Mouse (Mus musculus) heart, embryonic 16.5 days (tissue): ENCODE measurements around the gene Gfm2. TPM values are rescaled to one million over a fixed set of nuclear protein-coding genes. Genes with fewer than 3 reads are reported as not detected.

ENCODE experiments used
- ATAC-seq: fragments of 200-750 bp; cut with Nextera tagmentation; replicated peaks from 2 replicates; pipeline ENCODE4 v1.8.0; 2017; ENCODE audit warnings: moderate number of reproducible peaks; ENCODE audit not compliant: insufficient read depth, low FRiP score; ENCODE audit errors: extremely low read depth
- H3K27ac ChIP-seq: fragments of 300-500 bp; sonication (generic); 2 replicates; pipeline ENCODE4 v1.5.1; 2014; ENCODE audit warnings: mild to moderate bottlenecking, low read length, control low read depth, moderate library complexity
- H3K27me3 ChIP-seq: fragments of 300-500 bp; sonication (generic); 2 replicates; pipeline ENCODE4 v1.6.1; 2014; ENCODE audit warnings: low read length, mixed read lengths; ENCODE audit not compliant: control insufficient read depth, insufficient read depth
- H3K36me3 ChIP-seq: fragments of 300-500 bp; sonication (generic); 2 replicates; pipeline ENCODE4 v1.6.1; 2014; ENCODE audit not compliant: control insufficient read depth, insufficient read depth
- H3K4me1 ChIP-seq: fragments of 300-500 bp; sonication (generic); 2 replicates; pipeline ENCODE4 v1.6.1; 2014; ENCODE audit warnings: low read length, mixed read lengths; ENCODE audit not compliant: control insufficient read depth, insufficient read depth
- H3K4me2 ChIP-seq: fragments of 300-500 bp; sonication (generic); 2 replicates; pipeline ENCODE4 v1.6.1; 2014; ENCODE audit warnings: low read depth, mild to moderate bottlenecking, control low read depth, low read length
- H3K4me3 ChIP-seq: fragments of 300-500 bp; sonication (generic); 2 replicates; pipeline ENCODE4 v1.5.1; 2014; ENCODE audit warnings: mild to moderate bottlenecking, control low read depth, low read length
- H3K9ac ChIP-seq: fragments of 300-500 bp; sonication (generic); 2 replicates; pipeline ENCODE4 v1.6.1; 2014; ENCODE audit warnings: low read length, control low read depth
- H3K9me3 ChIP-seq: fragments of 300-500 bp; sonication (generic); replicated peaks from 2 replicates; pipeline ENCODE4 v1.6.1; 2016; ENCODE audit warnings: low read length; ENCODE audit not compliant: control insufficient read depth
- WGBS: fragments of 180-500 bp; shearing (Covaris S2); extraction: QIAGEN DNeasy Blood & Tissue Kit; methylation state at CpG from one replicate; pipeline ENCODE4 v1.1.7; 2014; 5-methylcytosine and 5-hydroxymethylcytosine counted together
- polyA plus RNA-seq: library from polyadenylated mRNA; unstranded; fragments of >200 nt; fragmentation: Nextera tagmentation; extraction: Ambion mirVana; gene quantifications from 2 replicates; pipeline ENCODE4 v1.2.1, GENCODE M21; 2015

Gfm2 gene
- polyA plus RNA-seq, 1 experiment from 2014 or later = 33.9 TPM

GRCm38 (mm10) chr13:97199123-97199522 is 61.4 kb downstream of the Gfm2 start:
- Histone ChIP-seq H3K9me3 (no peaks in the 10 kb centered on the region), H3K4me3 (no peak overlapping the region), H3K27me3 (no peaks in the 10 kb centered on the region), H3K27ac (no peak overlapping the region), H3K4me2 (no peak overlapping the region), H3K9ac (no peak overlapping the region), H3K4me1 (peaks cover 2% of the 10 kb centered on the region; the same call in 1 of the 2 replicates), H3K36me3 (no peaks in the 10 kb centered on the region)
- 80% methylated on average over 2 of the region's 2 CpGs for WGBS
- no peak for ATAC-seq

DNA sequence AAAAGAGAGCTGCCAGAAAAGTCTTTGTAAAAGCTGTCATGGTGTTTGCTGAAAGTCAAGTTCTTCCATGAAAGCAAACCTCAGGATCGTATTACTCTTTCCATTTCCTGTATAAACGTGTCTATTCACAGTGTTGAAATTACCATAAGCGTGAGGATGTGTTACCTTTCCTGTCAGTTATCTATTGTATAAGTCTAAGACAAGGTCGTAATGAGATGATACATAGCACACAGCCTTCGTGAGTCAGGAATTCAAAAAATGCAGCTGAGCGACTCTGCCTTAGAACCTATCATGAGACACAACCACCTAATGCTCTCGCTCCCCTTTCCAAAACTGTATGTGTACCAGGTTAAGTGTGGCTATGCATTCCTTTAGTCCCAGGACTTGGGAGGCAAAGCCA is 63.3 kb downstream of the Gfm2 start:
- H3K4me3 ChIP-seq = no peak overlapping the region
- H3K9me3 ChIP-seq = no peaks in the 10 kb centered on the region
- peaks cover 9% of the 10 kb centered on the region; the same call in 1 of the 2 replicates for H3K4me1 ChIP-seq
- 35% methylated on average over 7 of the region's 7 CpGs for WGBS
- no peak for ATAC-seq
- H3K9ac ChIP-seq = no peak overlapping the region
- H3K27me3 ChIP-seq = no peaks in the 10 kb centered on the region
- H3K36me3 ChIP-seq = no peaks in the 10 kb centered on the region
- H3K27ac ChIP-seq = no peak overlapping the region
- no peak overlapping the region for H3K4me2 ChIP-seq

- Histone ChIP-seq H3K9ac (no peak overlapping the region), H3K4me3 (no peak overlapping the region), H3K9me3 (no peaks in the 10 kb centered on the region), H3K27me3 (no peaks in the 10 kb centered on the region), H3K4me1 (peaks cover 9% of the 10 kb centered on the region; the same call in 1 of the 2 replicates), H3K27ac (no peak overlapping the region), H3K36me3 (no peaks in the 10 kb centered on the region), H3K4me2 (no peak overlapping the region)
- 65% methylated on average over 4 of the region's 4 CpGs for WGBS
- ATAC-seq = no peak
These were observed 64.2 kb downstream of the Gfm2 start for GRCm38 (mm10) chr13:97201896-97202295.

GRCm38 (mm10) chr13:97205052-97205701 is 67.4 kb downstream of the Gfm2 start:
- H3K9ac ChIP-seq = peak overlapping the region; percentile 74
- H3K9me3 ChIP-seq = no peaks in the 10 kb centered on the region
- peaks cover 15% of the 10 kb centered on the region; the same call in 1 of the 2 replicates for H3K4me1 ChIP-seq
- H3K27me3 ChIP-seq = no peaks in the 10 kb centered on the region
- whole genome bisulfite sequencing = 6% methylated on average over 18 of the region's 18 CpGs
- ATAC-seq = peak; percentile 60
- H3K4me2 ChIP-seq = peak overlapping the region; percentile 84
- peak overlapping the region; percentile 83 for H3K27ac ChIP-seq
- peak overlapping the region; percentile 60 for H3K4me3 ChIP-seq
- H3K36me3 ChIP-seq = no peaks in the 10 kb centered on the region

- Histone ChIP-seq H3K27ac (no peak overlapping the region), H3K9me3 (no peaks in the 10 kb centered on the region)
- 87% methylated on average over 2 of the region's 2 CpGs for WGBS
These were observed 68.3 kb downstream of the Gfm2 start for GRCm38 (mm10) chr13:97206046-97206445.

GRCm38 (mm10) chr13:97207472-97208111 is 69.9 kb downstream of the Gfm2 start:
- ATAC-seq = no peak
- WGBS = 72% methylated on average over 7 of the region's 7 CpGs
- H3K4me1 ChIP-seq = peaks cover 15% of the 10 kb centered on the region; the same call in 1 of the 2 replicates

More at GRCm38 (mm10) chr13:97206046-97206445, 68.3 kb downstream of the Gfm2 start:
- no peak overlapping the region for H3K9ac ChIP-seq
- ATAC-seq = no peak
- H3K36me3 ChIP-seq = no peaks in the 10 kb centered on the region
- no peak overlapping the region for H3K4me2 ChIP-seq
- H3K4me1 ChIP-seq = peaks cover 15% of the 10 kb centered on the region; the same call in 1 of the 2 replicates
- H3K27me3 ChIP-seq = no peaks in the 10 kb centered on the region
- no peak overlapping the region for H3K4me3 ChIP-seq

DNA sequence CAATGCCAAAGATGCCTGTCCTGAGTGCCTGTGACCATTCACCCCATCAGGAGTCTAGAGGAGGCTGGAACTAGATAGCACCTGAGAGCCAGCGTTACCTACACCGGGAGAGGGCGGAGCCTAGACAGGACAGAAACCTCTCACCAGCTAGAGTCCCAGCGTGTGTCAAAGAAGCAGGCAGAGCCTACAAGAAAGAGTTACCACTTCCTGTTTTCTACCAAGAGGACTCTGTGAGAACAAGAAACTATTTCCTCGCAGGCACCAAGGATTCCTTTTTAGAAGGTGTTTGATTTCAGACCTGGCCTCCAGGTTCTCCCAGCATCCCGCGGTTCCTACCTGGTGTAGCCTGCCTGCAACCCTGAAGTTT is 70.4 kb downstream of the Gfm2 start:
- Histone ChIP-seq H3K9ac (no peak overlapping the region), H3K36me3 (no peaks in the 10 kb centered on the region), H3K4me2 (no peak overlapping the region), H3K9me3 (no peaks in the 10 kb centered on the region), H3K4me1 (peaks cover 15% of the 10 kb centered on the region; the same call in 1 of the 2 replicates), H3K27me3 (no peaks in the 10 kb centered on the region), H3K4me3 (no peak overlapping the region), H3K27ac (peak overlapping the region; percentile 43; the same call in 1 of the 2 replicates)
- ATAC-seq = no peak
- 51% methylated on average over 7 of the region's 7 CpGs for WGBS

More at GRCm38 (mm10) chr13:97207472-97208111, 69.9 kb downstream of the Gfm2 start:
- no peaks in the 10 kb centered on the region for H3K9me3 ChIP-seq
- no peak overlapping the region for H3K4me2 ChIP-seq
- H3K27ac ChIP-seq = no peak overlapping the region
- H3K36me3 ChIP-seq = no peaks in the 10 kb centered on the region
- no peak overlapping the region for H3K4me3 ChIP-seq
- H3K27me3 ChIP-seq = no peaks in the 10 kb centered on the region
- H3K9ac ChIP-seq = no peak overlapping the region

DNA sequence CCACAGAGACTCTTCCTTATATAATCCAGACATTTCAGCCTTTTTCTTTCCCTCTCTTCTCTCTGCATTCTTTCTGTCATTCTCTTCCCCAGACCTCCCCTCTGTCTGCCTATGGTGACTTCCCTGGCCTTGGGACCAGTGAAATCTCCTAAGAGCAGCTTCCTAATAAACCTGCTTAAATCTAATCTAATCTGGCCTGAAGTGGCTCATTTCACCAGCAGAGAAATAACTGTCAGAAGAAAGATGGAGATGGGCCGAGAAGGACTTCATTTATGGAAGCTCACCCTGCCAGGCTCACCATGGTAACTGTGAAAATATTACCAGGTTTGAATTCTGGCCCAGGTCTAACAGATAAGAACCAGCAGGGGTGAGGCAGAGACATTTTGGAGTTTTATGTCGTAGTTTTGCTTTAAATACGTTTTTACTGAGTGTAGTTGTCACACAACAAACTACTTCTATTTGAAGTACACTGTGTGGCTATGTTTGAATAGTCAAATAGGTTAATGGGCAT is 70.8 kb downstream of the Gfm2 start:
- Histone ChIP-seq H3K4me3 (no peak overlapping the region), H3K4me2 (no peak overlapping the region), H3K27me3 (no peaks in the 10 kb centered on the region), H3K36me3 (no peaks in the 10 kb centered on the region), H3K4me1 (peaks cover 15% of the 10 kb centered on the region; the same call in 1 of the 2 replicates), H3K9me3 (no peaks in the 10 kb centered on the region), H3K27ac (peak overlapping the region; percentile 43; the same call in 1 of the 2 replicates), H3K9ac (no peak overlapping the region)
- WGBS = 37% methylated on average over 3 of the region's 3 CpGs
- no peak for ATAC-seq
